Mouse (Mus musculus): ENCODE measurements around the gene Cd70. TPM values are rescaled to one million over a fixed set of nuclear protein-coding genes. Genes with fewer than 3 reads are reported as not detected.

Gene Cd70
- total and polyA plus RNA-seq, 3 experiments, result not detected

GRCm38 (mm10) chr17:57125853-57126622, 23.5 kb downstream of the Cd70 start:
- peaks cover 74% of the 10 kb centered on the region for H3K4me1 ChIP-seq (ENCODE audit: insufficient read depth, low read depth, low read length)

GRCm38 (mm10) chr17:57124792-57125191, 24.8 kb downstream of the Cd70 start:
- Histone ChIP-seq H3K4me3 (ENCODE audit: low read depth, low read length) (no peak overlapping the region), H3K27me3 (ENCODE audit: insufficient read depth, low read length) (no peaks in the 10 kb centered on the region)

More at GRCm38 (mm10) chr17:57125853-57126622, 23.5 kb downstream of the Cd70 start:
- no peak for TF ChIP-seq CTCF (IDR thresholded peaks at IDR 0.05; ENCODE audit: low read depth, low read length)
- no peak for TF ChIP-seq GATA1 (IDR thresholded peaks at IDR 0.05; ENCODE audit: borderline replicate concordance, low read length)
- no peak for TF ChIP-seq TAL1 (conservative IDR thresholded peaks at IDR 0.05; ENCODE audit: low read depth, low read length)
- TF ChIP-seq POLR2AphosphoS5 (IDR thresholded peaks at IDR 0.05; ENCODE audit: insufficient replicate concordance, low read depth, low read length), result no peak
- no peak for TF ChIP-seq GATA2 (IDR thresholded peaks at IDR 0.05; ENCODE audit: borderline replicate concordance, low read depth, low read length)
- Histone ChIP-seq H3K4me3 (ENCODE audit: low read depth, low read length) (no peak overlapping the region), H3K36me3 (replicated peaks) (no peaks in the 10 kb centered on the region), H3K27me3 (ENCODE audit: insufficient read depth, low read length) (no peaks in the 10 kb centered on the region), H3K9me3 (replicated peaks) (no peaks in the 10 kb centered on the region)
- ATAC-seq (ENCODE audit: extremely low read depth, insufficient number of reproducible peaks, low FRiP score, poor library complexity, severe bottlenecking) (peak; percentile 50; the same call in 1 of the 2 replicates), DNase-seq (ENCODE audit: low spot score) (no peak)

GRCm38 (mm10) chr17:57123192-57124118, 26.1 kb downstream of the Cd70 start:
- Histone ChIP-seq H3K9me3 (replicated peaks) (no peaks in the 10 kb centered on the region), H3K36me3 (replicated peaks) (no peaks in the 10 kb centered on the region), H3K4me3 (ENCODE audit: low read depth, low read length) (no peak overlapping the region), H3K4me1 (ENCODE audit: insufficient read depth, low read depth, low read length) (peaks cover 64% of the 10 kb centered on the region), H3K27me3 (ENCODE audit: insufficient read depth, low read length) (no peaks in the 10 kb centered on the region)
- DNase-seq (ENCODE audit: low spot score) (no peak), ATAC-seq (ENCODE audit: extremely low read depth, insufficient number of reproducible peaks, low FRiP score, poor library complexity, severe bottlenecking) (no peak)
- no peak for TF ChIP-seq GATA1 (IDR thresholded peaks at IDR 0.05; ENCODE audit: borderline replicate concordance, low read length)
- TF ChIP-seq TAL1 (conservative IDR thresholded peaks at IDR 0.05; ENCODE audit: low read depth, low read length), result no peak
- TF ChIP-seq CTCF (IDR thresholded peaks at IDR 0.05; ENCODE audit: low read depth, low read length), result no peak
- TF ChIP-seq GATA2 (IDR thresholded peaks at IDR 0.05; ENCODE audit: borderline replicate concordance, low read depth, low read length), result no peak
- TF ChIP-seq POLR2AphosphoS5 (IDR thresholded peaks at IDR 0.05; ENCODE audit: insufficient replicate concordance, low read depth, low read length), result no peak

More at GRCm38 (mm10) chr17:57124792-57125191, 24.8 kb downstream of the Cd70 start:
- DNase-seq (ENCODE audit: low spot score) (no peak), ATAC-seq (ENCODE audit: extremely low read depth, insufficient number of reproducible peaks, low FRiP score, poor library complexity, severe bottlenecking) (no peak)
- peaks cover 64% of the 10 kb centered on the region for H3K4me1 ChIP-seq (ENCODE audit: insufficient read depth, low read depth, low read length)
- no peaks in the 10 kb centered on the region for H3K36me3 ChIP-seq (replicated peaks)
- TF ChIP-seq GATA1 (IDR thresholded peaks at IDR 0.05; ENCODE audit: borderline replicate concordance, low read length) (no peak), GATA2 (IDR thresholded peaks at IDR 0.05; ENCODE audit: borderline replicate concordance, low read depth, low read length) (no peak), POLR2AphosphoS5 (IDR thresholded peaks at IDR 0.05; ENCODE audit: insufficient replicate concordance, low read depth, low read length) (no peak)
- no peaks in the 10 kb centered on the region for H3K9me3 ChIP-seq (replicated peaks)

- ATAC-seq (ENCODE audit: extremely low read depth, insufficient number of reproducible peaks, low FRiP score, poor library complexity, severe bottlenecking), result no peak
- TF ChIP-seq GATA1 (IDR thresholded peaks at IDR 0.05; ENCODE audit: borderline replicate concordance, low read length) (no peak), GATA2 (IDR thresholded peaks at IDR 0.05; ENCODE audit: borderline replicate concordance, low read depth, low read length) (no peak), POLR2AphosphoS5 (IDR thresholded peaks at IDR 0.05; ENCODE audit: insufficient replicate concordance, low read depth, low read length) (no peak), TAL1 (conservative IDR thresholded peaks at IDR 0.05; ENCODE audit: low read depth, low read length) (no peak), CTCF (IDR thresholded peaks at IDR 0.05; ENCODE audit: low read depth, low read length) (no peak)
These were observed 27.7 kb downstream of the Cd70 start for GRCm38 (mm10) chr17:57121856-57122255.

GRCm38 (mm10) chr17:57118524-57119349, 30.8 kb downstream of the Cd70 start:
- H3K4me3 ChIP-seq (ENCODE audit: low read depth, low read length), result no peak overlapping the region; the same call in 1 of the 2 replicates
- peaks cover 21% of the 10 kb centered on the region for H3K27me3 ChIP-seq (ENCODE audit: insufficient read depth, low read length)
- DNase-seq (ENCODE audit: low spot score), result no peak
- no peaks in the 10 kb centered on the region for H3K9me3 ChIP-seq (replicated peaks)
- H3K36me3 ChIP-seq (replicated peaks), result no peaks in the 10 kb centered on the region
- TF ChIP-seq GATA2 (IDR thresholded peaks at IDR 0.05; ENCODE audit: borderline replicate concordance, low read depth, low read length) (no peak), TAL1 (conservative IDR thresholded peaks at IDR 0.05; ENCODE audit: low read depth, low read length) (no peak), GATA1 (IDR thresholded peaks at IDR 0.05; ENCODE audit: borderline replicate concordance, low read length) (no peak), POLR2AphosphoS5 (IDR thresholded peaks at IDR 0.05; ENCODE audit: insufficient replicate concordance, low read depth, low read length) (no peak), CTCF (IDR thresholded peaks at IDR 0.05; ENCODE audit: low read depth, low read length) (no peak)
- peak; percentile 66; the same call in 1 of the 2 replicates for ATAC-seq (ENCODE audit: extremely low read depth, insufficient number of reproducible peaks, low FRiP score, poor library complexity, severe bottlenecking)
- H3K4me1 ChIP-seq (ENCODE audit: insufficient read depth, low read depth, low read length), result peaks cover 27% of the 10 kb centered on the region

More at GRCm38 (mm10) chr17:57121856-57122255, 27.7 kb downstream of the Cd70 start:
- H3K4me1 ChIP-seq (ENCODE audit: insufficient read depth, low read depth, low read length), result peaks cover 55% of the 10 kb centered on the region
- no peak for DNase-seq (ENCODE audit: low spot score)
- no peaks in the 10 kb centered on the region for H3K36me3 ChIP-seq (replicated peaks)
- H3K27me3 ChIP-seq (ENCODE audit: insufficient read depth, low read length), result 0 out of 2 replicates have a peak, but pooled peaks cover 3% of the 10 kb centered on the region
- H3K4me3 ChIP-seq (ENCODE audit: low read depth, low read length), result no peak overlapping the region
- H3K9me3 ChIP-seq (replicated peaks), result no peaks in the 10 kb centered on the region

Data from G1E (cell line).